Mouse (Mus musculus) forebrain, embryonic 10.5 days (tissue): Measurements from ENCODE around the gene Naa50. TPM values are rescaled to one million over a fixed set of nuclear protein-coding genes. Genes with fewer than 3 reads are reported as not detected.

Experiments used
- DNase-seq: peaks from one replicate; pipeline ENCODE4 v3.0.0-alpha.2; 2017; ENCODE audit warnings: low spot score; ENCODE audit errors: extremely low spot score
- H3K27ac ChIP-seq: fragments of 300-500 bp; sonication (generic); 2 replicates; pipeline ENCODE4 v1.5.1; 2016; ENCODE audit warnings: mild to moderate bottlenecking
- H3K27me3 ChIP-seq: fragments of 300-500 bp; sonication (generic); 2 replicates; pipeline ENCODE4 v1.6.1; 2016; ENCODE audit warnings: mild to moderate bottlenecking; ENCODE audit not compliant: poor library complexity, severe bottlenecking
- H3K36me3 ChIP-seq: fragments of 300-500 bp; sonication (generic); replicated peaks from 2 replicates; pipeline ENCODE4 v1.6.1; 2016; ENCODE audit warnings: mild to moderate bottlenecking, moderate library complexity
- H3K4me1 ChIP-seq: fragments of 300-500 bp; sonication (generic); 2 replicates; pipeline ENCODE4 v1.6.1; 2016
- H3K4me3 ChIP-seq: fragments of 300-500 bp; sonication (generic); 2 replicates; pipeline ENCODE4 v1.5.1; 2016; ENCODE audit warnings: mild to moderate bottlenecking, moderate library complexity
- H3K9me3 ChIP-seq: fragments of 300-500 bp; sonication (generic); 2 replicates; pipeline ENCODE4 v1.6.1; 2016; ENCODE audit warnings: mild to moderate bottlenecking, moderate library complexity
- WGBS: fragments of 180-500 bp; shearing (Covaris S2); methylation state at CpG from one replicate; pipeline ENCODE4 v1.1.7; 2016; 5-methylcytosine and 5-hydroxymethylcytosine counted together
- polyA plus RNA-seq: library from polyadenylated mRNA; unstranded; fragments of >200 nt; fragmentation: Nextera tagmentation; extraction: Ambion mirVana; gene quantifications from 2 replicates; pipeline ENCODE4 v1.2.1, GENCODE M21; 2016

The Naa50 gene
- polyA plus RNA-seq, 1 experiment from 2014 or later: 151 TPM

DNA sequence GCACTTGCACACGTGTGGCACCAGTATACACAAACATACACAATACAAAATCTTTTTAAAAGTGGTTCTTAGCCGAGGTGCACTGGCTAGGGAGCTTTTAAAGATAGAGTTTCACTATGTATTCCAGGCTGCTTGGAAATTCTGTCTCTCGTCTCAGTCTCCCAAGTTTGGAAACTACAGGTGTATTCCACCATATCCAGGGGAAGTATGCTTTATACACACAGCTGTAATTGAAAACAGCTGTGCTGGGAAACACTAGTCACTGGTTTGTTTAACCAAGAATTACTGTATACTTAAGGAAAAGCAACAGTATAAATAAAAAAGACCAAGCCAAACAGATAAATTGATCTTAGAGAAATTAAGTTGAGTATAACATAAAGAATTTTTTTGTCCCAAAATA, 45.1 kb downstream of the Naa50 start:
- H3K4me3 ChIP-seq: no peak overlapping the region
- 82% methylated on average over 3 of the region's 3 CpGs for WGBS
- no peak for DNase-seq
- H3K9me3 ChIP-seq: peaks cover 7% of the 10 kb centered on the region; the same call in 1 of the 2 replicates
- H3K4me1 ChIP-seq: no peaks in the 10 kb centered on the region
- no peaks in the 10 kb centered on the region for H3K27me3 ChIP-seq
- H3K27ac ChIP-seq: no peak overlapping the region
- H3K36me3 ChIP-seq: peaks cover 26% of the 10 kb centered on the region

DNA sequence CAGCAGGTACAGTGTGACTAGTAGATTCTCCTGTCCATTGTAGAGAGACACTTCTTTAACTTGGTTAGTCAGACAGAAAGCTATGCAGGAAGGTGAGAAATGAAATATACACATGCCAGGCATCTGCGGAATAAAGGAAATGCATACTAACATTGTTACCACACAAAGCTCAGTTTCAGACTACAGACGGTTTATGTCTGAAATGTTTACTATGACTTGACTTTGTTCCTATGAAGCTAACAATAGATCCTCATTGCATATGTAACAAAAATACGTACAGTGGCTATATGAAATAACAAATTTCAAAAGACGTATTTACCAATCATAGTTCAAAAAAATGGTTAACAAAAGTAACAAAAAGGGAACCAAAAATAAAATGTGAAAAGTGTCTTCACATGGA, 47.5 kb downstream of the Naa50 start:
- peaks cover 7% of the 10 kb centered on the region; the same call in 1 of the 2 replicates for H3K9me3 ChIP-seq
- H3K27ac ChIP-seq: no peak overlapping the region
- peaks cover 17% of the 10 kb centered on the region for H3K36me3 ChIP-seq
- no peaks in the 10 kb centered on the region for H3K27me3 ChIP-seq
- no peak for DNase-seq
- WGBS: 97% methylated on average over 4 of the region's 4 CpGs
- H3K4me3 ChIP-seq: no peak overlapping the region
- no peaks in the 10 kb centered on the region for H3K4me1 ChIP-seq

DNA sequence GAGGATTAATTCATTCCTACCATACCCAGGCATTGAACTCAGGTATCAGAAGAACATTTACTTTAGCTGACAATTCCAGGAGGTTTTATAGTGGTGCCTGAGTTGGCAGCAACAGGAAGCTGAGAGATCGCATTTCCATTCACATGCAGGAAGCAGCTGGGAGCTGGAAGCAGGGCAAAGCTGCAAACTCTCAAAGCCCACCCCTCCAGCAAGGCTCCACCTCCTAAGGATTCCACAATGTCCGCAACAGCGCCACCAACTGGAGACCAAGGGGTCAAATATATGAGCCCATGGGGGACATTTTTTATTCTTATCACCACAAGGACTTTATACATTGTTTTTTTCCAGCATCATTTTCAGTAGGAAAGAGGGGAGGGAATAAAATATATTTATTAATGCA, 49.1 kb downstream of the Naa50 start:
- Histone ChIP-seq H3K4me3 (no peak overlapping the region), H3K4me1 (no peaks in the 10 kb centered on the region), H3K27me3 (no peaks in the 10 kb centered on the region), H3K9me3 (peaks cover 7% of the 10 kb centered on the region; the same call in 1 of the 2 replicates), H3K36me3 (peaks cover 16% of the 10 kb centered on the region), H3K27ac (no peak overlapping the region)
- no peak for DNase-seq
- WGBS: 84% methylated on average over 3 of the region's 3 CpGs

DNA sequence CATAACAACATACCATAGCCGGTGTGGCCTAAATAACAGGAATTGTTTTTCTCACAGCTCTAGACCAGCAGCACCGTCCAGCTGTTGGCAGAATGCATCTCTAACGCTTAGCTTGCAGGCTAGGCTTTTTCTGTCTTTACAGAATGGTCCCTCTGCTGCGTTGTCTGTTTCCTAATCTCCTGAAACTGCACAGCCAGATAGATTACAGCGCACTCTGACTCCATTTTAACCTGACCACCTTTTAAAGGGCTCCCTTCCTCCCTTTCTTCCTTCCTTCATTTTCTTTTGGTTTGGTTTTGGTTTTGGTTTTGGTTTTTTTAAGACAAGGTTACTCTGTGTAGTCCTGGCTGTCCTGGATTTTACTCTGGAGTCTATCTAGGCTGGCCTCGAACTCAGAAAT, 50.4 kb downstream of the Naa50 start:
- Histone ChIP-seq H3K4me3 (no peak overlapping the region), H3K4me1 (no peaks in the 10 kb centered on the region), H3K9me3 (peaks cover 7% of the 10 kb centered on the region; the same call in 1 of the 2 replicates), H3K36me3 (peaks cover 16% of the 10 kb centered on the region), H3K27me3 (no peaks in the 10 kb centered on the region), H3K27ac (no peak overlapping the region)
- WGBS: 94% methylated on average over 6 of the region's 6 CpGs
- DNase-seq: no peak

DNA sequence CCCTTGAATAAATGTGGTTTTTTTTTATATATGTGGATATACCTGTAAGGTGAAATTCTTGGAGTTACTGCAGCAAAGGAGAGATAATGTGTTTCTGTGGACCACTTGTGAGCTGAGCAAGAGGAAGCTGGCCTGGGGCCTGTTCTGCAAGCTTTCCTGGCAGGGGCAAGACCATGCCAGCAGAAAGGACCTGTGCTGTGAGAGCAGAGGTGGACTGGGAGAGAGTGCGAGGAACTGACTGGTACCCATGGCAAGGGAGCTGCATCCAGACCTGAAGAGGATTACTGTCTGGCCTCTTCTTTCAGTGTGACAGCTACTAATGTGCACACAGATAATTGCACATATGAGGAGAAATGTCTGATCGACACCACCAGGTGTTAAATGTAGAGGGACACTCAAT, 51.3 kb downstream of the Naa50 start:
- WGBS: 90% methylated on average over 2 of the region's 2 CpGs
- Histone ChIP-seq H3K27me3 (no peaks in the 10 kb centered on the region), H3K9me3 (peaks cover 7% of the 10 kb centered on the region; the same call in 1 of the 2 replicates), H3K27ac (no peak overlapping the region), H3K36me3 (peaks cover 16% of the 10 kb centered on the region), H3K4me1 (no peaks in the 10 kb centered on the region), H3K4me3 (no peak overlapping the region)
- no peak for DNase-seq

DNA sequence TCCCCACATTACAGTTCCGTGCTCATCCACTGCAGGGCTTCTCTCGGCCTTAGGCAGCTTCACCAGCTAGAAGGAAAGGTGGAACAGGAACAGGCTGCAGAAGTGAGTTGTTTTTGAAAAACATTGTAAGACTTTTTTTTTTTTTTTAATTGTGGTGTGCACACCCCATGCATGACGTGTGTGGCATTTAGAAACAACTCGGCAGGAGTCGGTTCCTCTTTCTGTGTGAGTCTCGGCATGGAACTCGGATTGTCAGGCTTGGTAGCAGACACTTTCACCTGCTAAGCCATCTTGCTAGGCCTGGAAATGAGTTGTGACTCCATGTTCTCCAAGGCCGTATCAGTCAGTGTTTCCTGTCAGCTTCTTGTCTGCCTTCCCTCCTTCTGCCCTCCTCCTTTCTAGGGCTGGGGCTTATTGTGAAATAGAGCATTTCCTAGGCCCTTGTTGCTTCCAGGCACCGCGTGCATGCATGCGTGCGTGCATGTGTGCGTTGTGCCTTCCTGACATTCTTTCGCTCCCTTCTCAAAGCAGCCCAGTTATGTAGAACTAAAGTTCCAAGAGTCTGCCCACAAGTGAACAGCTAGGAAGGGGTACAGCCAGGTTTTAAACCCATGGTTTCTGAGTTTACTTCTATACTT, 59.6 kb downstream of the Naa50 start:
- H3K36me3 ChIP-seq: peaks cover 47% of the 10 kb centered on the region
- DNase-seq: no peak
- no peak overlapping the region for H3K27ac ChIP-seq
- no peak overlapping the region for H3K4me3 ChIP-seq
- H3K9me3 ChIP-seq: no peaks in the 10 kb centered on the region; the same call in 1 of the 2 replicates
- WGBS: 93% methylated on average over 14 of the region's 14 CpGs
- no peaks in the 10 kb centered on the region for H3K4me1 ChIP-seq
- H3K27me3 ChIP-seq: no peaks in the 10 kb centered on the region

DNA sequence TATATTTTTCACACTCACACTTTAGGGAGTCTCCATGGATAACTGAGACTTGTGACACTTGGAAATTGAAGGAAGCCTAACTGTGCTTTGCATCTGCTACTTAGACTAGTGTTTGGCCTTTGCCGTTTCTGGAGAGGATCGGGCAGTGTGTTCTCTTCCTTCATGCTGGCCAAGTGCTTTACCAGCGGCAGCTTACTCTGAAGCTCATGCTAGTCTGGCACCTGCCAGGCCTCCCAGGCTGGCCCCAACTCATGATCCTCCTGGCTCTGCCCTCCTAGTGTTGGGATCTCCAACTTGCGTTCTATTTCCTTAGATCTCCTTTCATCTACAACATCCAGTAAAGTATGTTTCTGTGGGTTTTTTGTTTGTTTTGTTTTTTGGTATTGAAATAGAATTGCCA, 60.5 kb downstream of the Naa50 start:
- DNase-seq: no peak
- Histone ChIP-seq H3K9me3 (no peaks in the 10 kb centered on the region; the same call in 1 of the 2 replicates), H3K4me1 (no peaks in the 10 kb centered on the region), H3K27ac (no peak overlapping the region), H3K4me3 (no peak overlapping the region), H3K27me3 (no peaks in the 10 kb centered on the region), H3K36me3 (peaks cover 54% of the 10 kb centered on the region)
- WGBS: 94% methylated on average over 4 of the region's 4 CpGs

DNA sequence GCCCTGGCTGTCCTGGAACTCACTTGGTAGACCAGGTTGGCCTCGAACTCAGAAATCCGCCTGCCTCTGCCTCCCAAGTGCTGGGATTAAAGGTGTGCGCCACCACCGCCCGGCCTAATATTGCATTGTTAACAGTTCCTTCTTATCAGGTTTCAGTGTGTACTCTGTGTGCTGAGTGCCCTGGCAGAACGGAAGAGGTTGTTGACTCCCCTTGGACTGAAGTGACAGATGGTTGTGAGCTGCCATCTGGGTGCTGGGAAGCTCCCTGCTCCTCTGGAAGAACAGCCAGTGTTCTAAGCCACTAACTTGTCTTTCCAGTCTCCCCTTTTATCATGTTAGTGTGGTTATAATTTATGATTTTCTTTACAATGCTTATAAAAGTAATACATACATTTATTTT, 64.7 kb downstream of the Naa50 start:
- WGBS: 94% methylated on average over 6 of the region's 6 CpGs
- H3K27me3 ChIP-seq: no peaks in the 10 kb centered on the region
- H3K36me3 ChIP-seq: peaks cover 82% of the 10 kb centered on the region
- no peak for DNase-seq
- H3K4me1 ChIP-seq: no peaks in the 10 kb centered on the region
- H3K9me3 ChIP-seq: no peaks in the 10 kb centered on the region; the same call in 1 of the 2 replicates
- no peak overlapping the region for H3K27ac ChIP-seq
- no peak overlapping the region for H3K4me3 ChIP-seq

DNA sequence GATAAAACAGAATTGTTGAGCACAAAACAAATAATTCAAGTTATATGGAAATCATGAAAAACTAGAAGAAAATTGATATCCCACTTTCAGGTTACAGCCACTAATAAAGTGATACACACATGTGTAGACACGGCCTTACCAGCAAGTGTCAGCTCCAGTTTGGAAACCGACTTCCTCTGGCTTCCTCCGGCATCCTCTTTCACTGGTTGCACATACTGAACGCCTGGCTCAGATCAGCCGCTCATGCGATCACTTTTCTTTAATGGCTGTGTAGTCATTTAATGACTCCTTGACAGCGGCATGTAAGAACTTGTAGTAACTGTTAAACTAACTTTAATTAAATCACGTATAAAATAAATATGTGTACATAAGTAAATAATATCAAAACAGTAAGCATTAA, 66.3 kb downstream of the Naa50 start:
- WGBS: 92% methylated on average over 8 of the region's 8 CpGs
- H3K9me3 ChIP-seq: no peaks in the 10 kb centered on the region; the same call in 1 of the 2 replicates
- no peaks in the 10 kb centered on the region for H3K4me1 ChIP-seq
- no peak overlapping the region for H3K27ac ChIP-seq
- peaks cover 76% of the 10 kb centered on the region for H3K36me3 ChIP-seq
- no peaks in the 10 kb centered on the region for H3K27me3 ChIP-seq
- no peak for DNase-seq
- no peak overlapping the region for H3K4me3 ChIP-seq

DNA sequence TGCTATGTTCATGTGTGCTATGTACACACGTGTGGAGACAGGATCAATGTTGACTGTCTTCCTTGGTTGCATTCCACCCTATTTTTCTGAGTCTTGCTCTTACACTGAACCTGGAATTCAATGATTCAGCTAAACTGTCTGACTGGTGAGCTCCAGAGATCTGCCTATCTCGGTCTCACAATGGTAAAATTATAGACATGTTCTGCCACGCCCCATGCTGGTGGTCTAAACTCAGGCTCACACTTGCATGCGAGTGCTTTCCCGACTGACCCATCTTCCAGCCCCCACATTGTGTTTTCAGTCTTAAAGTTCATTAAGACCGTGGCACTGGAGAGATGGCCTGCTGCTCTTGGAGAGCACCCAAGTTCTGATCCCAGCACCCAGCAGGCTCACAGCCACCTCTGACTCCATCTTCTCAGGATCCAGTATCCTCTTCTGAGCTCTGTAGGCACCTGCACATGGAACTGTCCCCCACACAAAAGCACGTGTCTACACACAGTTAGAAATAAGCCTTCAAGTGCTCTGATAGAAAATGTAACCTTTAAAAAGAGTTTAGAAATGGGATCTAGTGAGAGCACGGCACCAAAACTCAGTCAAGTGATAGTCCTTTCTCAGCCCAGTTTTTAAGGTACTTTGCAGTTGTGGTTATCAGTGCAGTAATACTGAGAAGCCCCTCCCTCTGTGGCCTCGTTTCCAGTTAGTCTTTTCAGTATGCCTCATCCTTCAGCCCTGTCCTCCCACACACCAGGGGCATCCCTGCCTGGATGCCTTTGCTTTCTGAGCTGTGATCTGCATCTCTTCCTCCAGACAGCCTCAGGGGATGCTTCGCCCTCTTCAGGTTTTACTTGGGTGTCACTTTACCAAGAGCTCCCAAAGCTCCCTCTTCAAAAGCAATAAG, 70.8 kb downstream of the Naa50 start:
- H3K27me3 ChIP-seq: no peaks in the 10 kb centered on the region
- H3K9me3 ChIP-seq: no peaks in the 10 kb centered on the region
- no peak for DNase-seq
- H3K36me3 ChIP-seq: peaks cover 78% of the 10 kb centered on the region
- no peaks in the 10 kb centered on the region for H3K4me1 ChIP-seq
- no peak overlapping the region for H3K27ac ChIP-seq
- H3K4me3 ChIP-seq: no peak overlapping the region
- WGBS: 84% methylated on average over 10 of the region's 10 CpGs

DNA sequence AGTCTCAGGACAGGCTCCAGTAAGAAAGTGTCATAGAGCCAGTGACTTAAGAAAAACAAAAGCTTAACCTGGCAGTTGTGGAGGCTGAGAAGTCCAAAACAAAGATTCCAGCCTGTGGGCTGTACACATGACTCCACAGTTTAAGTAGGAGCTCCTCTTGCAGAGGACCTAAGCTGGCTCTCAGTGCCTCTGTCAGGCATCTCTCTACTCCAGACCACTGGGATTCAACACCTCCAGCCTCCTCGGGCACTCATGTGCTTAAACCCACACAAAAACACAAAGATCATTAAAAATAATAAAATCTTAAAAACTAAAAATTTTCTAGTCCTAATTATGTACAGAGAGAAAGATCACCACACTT, 71.4 kb downstream of the Naa50 start:
- Histone ChIP-seq H3K27me3 (no peaks in the 10 kb centered on the region), H3K4me3 (no peak overlapping the region), H3K27ac (no peak overlapping the region), H3K36me3 (peaks cover 78% of the 10 kb centered on the region), H3K9me3 (no peaks in the 10 kb centered on the region), H3K4me1 (no peaks in the 10 kb centered on the region)
- 93% methylated on average over 1 of the region's 1 CpGs for WGBS
- DNase-seq: no peak

DNA sequence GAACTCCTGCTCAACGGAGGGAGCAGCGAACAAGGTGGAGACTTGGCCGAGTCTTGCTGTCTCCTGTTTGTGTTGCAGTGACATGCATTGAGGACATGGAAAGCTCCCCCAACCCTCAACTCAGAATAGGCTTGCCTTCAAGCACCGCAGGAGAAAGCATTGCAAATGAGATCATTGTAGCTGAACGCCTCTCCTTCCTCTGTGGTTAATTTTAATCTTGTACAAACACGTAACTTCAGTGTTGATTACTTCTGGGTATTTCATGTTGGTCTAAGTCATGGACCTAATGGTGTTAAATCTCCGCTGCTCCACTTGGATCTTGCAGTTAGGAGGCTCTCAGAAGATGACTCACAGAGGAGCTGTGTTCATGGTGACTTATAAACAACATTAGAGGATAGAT, 73.1 kb downstream of the Naa50 start:
- no peak for DNase-seq
- H3K4me3 ChIP-seq: no peak overlapping the region
- peaks cover 83% of the 10 kb centered on the region for H3K36me3 ChIP-seq
- H3K9me3 ChIP-seq: no peaks in the 10 kb centered on the region
- H3K27me3 ChIP-seq: no peaks in the 10 kb centered on the region
- no peaks in the 10 kb centered on the region for H3K4me1 ChIP-seq
- 93% methylated on average over 7 of the region's 7 CpGs for WGBS
- H3K27ac ChIP-seq: no peak overlapping the region
